Mouse (Mus musculus) olfactory bulb, adult 2 months (tissue): ENCODE data around the gene Poc1a.

Experiments used
- CTCF ChIP-seq: fragments of 200-500 bp; IDR thresholded peaks from 2 replicates; pipeline ENCODE4 v1.5.1; 2012; ENCODE audit warnings: low read depth, mild to moderate bottlenecking, low read length, moderate library complexity; ENCODE audit not compliant: insufficient read depth
- POLR2A ChIP-seq: fragments of 200-500 bp; IDR thresholded peaks from 2 replicates; pipeline ENCODE4 v1.6.1; 2012; ENCODE audit warnings: mild to moderate bottlenecking, low read depth, low read length, moderate library complexity; ENCODE audit not compliant: insufficient read depth

GRCm38 (mm10) chr9:106339730-106340129 is 58.9 kb downstream of the Poc1a start:
- TF ChIP-seq POLR2A (no peak), CTCF (no peak)
